Mouse (Mus musculus) frontal cortex, adult 2 months (tissue): Measurements from ENCODE around the gene Adcy1. TPM values are rescaled to one million over a fixed set of nuclear protein-coding genes. Genes with fewer than 3 reads are reported as not detected.

ENCODE experiments used
- DNase-seq, 2 experiments: peaks; one replicate each; pipeline ENCODE4 v3.0.0; 2022; ENCODE audit warnings: low spot score in 1 of 2; ENCODE audit errors: extremely low spot score in 1 of 2
- polyA plus RNA-seq: library from polyadenylated mRNA; depleted of rRNA; stranded (reverse); fragments of >200 nt; gene quantifications from 2 replicates; pipeline ENCODE4 v1.2.3, GENCODE M21; 2012; rRNA removed

Gene Adcy1
- polyA plus RNA-seq = 93.6 and 108 TPM in 2 replicates

DNA sequence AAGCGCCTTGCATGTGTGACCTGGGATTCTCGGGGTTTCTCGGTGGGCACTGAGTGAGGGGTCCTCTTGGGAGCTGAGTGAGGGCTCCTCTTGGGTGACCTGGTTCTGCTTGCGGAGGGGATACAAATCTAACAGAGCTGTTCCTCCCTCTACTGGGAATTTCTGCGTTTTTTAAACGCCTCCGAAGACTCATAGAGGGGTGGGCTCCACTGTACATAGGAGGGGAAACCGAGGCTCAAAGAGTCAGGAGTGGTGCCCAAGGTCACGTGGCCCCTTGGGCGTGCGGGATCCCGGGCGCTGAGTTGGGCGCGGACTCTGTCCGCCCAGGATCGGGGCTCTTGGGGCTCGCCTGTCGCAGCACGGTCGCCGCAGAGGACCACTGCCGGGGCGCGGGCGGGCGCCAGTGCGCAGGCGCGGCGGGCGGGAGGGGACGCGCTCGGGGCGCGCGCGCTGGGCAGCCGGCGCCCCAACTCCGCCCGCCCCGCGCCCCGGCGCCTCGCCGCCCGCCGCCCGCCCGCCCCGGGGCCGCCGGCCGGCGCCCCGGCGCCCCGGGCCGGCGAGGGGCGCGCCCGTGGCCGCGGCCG is at the start of gene Adcy1:
Gene Adcy1 (plus strand): TSS at position 489 of the 584 bp plus-strand sequence.
- peak in 1 of 2 experiments; percentile 61 for DNase-seq

DNA sequence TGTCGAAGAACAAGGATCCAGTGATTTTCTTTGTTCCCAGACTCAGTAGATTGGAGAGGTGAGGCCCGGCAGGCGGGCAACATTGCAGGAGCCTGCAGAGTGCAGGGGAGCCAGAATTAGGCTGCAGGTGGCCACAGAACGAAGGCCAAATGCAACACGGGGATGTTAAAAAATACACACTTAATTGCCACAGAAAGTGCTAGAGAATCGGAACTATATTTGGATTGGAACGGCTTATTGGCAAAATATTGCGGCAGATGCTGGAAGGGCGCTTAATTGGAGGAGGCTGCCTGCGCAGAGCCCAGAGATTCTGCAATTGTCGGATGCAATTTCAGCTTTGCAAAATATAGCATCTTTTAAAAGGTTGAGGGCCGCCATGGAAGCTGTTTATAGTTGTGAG is 46.4 kb upstream of the Adcy1 start:
- DNase-seq = peak; percentile 28 to 58

DNA sequence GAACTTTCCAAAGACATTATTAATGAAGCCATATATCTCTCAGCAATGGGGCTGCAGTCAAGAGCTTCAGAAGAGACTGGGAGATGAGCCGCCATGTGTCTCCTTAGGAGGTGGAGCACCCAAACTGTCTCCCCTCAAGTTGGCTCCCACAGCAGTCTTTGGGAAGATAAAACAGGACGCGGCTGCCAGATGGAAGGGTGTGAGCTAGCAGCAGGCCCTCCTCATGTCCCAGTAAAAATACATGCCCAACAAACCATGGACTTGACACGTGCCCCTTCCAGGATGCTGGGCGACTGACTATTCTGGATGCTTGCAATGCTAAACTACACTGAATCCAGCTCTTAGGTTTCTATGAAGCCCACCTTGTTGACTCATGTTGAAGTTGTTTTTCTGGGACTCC is 45.2 kb upstream of the Adcy1 start:
- peak in 1 of 2 experiments; percentile 31 for DNase-seq

DNA sequence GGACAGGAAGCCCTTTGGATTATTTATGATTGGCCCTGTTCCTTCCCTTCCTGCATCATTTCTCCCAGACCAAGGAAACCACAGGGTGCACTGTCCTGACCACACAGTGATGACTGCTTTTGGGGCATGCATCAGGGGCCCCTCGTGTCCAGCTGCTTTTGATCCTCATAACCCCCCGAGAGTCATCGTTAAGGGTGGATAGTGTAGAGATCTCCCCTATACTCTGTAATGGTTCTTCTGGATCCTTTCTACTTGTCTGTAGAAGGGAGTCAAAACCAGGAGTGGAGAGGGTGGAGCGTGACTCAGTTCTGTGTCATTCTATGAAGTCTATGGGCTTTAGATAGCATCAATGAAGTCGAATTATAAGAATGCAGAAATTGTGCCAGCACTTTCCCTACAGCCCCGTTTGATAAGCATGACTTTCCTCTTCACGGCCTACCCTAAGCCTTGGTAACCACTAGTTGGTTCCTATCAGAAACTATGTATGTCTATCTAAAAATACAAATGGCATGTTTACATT is 44.2 kb upstream of the Adcy1 start:
- peak in 1 of 2 experiments; percentile 64 for DNase-seq

DNA sequence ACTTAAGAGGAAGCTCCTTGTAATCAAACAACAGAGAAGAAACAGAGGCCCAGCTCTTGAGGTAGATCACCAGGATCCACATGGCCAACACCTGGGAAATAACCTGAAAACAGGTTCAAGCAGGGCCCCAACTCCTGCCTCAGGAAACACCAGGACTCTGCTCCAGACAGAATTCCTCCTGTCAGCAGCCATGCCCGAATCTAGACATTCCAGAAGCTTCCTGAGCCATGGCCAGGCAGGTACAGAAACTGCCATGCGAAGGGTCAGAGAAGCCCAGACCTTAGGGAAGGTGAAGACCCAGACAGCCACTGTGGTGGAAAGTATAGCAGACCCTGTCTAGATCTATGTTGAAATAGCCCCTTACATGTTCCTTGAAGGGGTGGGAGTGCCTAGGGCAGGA is 30.2 kb upstream of the Adcy1 start:
- DNase-seq = no peak

DNA sequence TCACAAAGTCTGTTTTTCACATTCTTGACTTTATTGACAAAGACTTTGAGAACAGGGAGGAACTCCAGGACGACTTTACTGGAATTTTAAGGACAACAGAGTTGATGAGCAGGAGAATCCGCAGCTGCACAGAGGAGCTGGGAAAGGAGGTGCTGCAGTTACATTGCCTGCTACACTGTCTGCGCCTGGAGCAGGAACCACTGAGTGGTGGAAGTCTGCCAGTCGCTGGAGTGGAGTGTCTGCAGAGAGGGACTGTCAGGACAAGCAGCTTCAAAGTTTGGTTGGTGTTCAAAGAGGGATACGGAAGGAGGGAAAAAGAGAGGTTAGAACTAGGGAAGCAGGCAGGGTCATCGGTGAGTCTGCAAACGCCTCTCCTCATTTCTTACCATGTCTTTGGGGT is 23.6 kb upstream of the Adcy1 start:
- DNase-seq = no peak

DNA sequence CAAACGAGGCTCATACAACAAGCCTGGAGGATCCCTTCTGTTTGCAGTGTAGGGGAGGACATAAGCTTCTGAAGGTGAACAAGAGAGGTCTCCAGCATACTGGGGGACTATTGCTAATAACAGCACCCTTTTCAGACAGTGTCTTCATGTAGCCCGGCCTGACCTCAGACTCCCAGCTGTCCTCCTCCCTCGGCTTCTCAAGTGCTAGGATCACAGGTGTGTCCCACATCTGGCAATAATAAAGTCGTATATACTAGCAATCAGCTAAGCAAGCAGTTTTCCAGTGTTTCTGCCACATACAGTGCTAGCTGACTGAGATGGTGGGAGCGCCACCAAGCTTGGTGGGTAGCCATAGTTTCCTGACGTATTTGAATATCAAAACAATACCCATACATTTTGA is 22.5 kb upstream of the Adcy1 start:
- no peak for DNase-seq

DNA sequence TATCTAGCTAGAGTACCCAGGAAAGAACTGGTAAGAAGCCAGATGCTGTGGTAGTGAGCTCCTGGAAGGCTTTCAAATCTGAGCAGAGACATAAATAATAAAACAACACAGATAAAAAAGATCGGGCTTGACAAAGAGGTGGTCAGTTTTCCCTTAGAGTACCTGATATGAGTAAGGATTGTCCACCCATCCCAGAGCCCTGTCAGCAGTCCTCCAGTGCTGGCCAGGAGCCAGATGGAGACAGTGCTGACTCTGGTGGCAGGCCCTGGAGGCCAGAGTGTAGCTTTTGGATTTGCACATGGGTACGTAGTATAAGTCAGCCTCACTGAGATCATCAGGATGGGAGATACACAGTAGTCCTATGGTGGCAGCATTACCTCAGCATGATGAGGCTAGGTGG is 16.1 kb upstream of the Adcy1 start:
- no peak for DNase-seq

DNA sequence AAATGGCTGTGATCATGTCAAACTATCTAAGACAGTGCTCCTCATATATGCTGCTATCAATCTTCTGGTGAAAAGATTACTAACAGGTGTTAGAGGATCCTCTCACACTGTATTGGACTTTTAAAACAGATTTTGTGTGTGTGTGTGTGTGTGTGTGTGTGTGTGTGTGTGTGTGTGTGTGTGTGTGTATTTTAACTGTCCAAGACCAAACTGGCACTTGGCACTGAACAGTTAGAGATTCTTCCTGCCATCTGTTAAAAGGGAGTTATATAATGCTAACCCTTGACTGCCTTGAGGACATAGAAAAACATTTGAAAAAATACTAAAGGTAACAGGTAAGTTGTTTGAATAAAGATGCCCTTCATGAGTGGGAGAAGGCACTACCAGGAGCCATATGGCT is 15.7 kb upstream of the Adcy1 start:
- no peak for DNase-seq

DNA sequence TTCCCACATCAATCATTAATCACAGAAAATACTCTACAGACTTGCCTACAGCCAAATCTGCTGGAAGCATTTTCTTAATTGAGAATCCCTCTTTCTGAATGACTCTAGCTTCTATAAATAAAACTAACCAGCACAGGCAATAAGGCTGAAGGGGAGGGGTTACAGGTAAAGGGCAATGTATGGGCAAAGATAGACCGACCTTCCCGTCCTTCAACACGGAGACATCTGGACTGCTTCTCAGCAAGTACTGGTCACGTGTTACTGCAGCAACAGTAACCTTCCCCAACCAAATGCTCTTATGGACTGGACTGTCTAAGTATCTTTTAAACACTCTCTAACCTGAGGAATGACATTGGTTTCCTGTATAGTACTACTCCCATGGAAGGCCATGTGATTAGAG is 9.6 kb upstream of the Adcy1 start:
- DNase-seq = no peak

DNA sequence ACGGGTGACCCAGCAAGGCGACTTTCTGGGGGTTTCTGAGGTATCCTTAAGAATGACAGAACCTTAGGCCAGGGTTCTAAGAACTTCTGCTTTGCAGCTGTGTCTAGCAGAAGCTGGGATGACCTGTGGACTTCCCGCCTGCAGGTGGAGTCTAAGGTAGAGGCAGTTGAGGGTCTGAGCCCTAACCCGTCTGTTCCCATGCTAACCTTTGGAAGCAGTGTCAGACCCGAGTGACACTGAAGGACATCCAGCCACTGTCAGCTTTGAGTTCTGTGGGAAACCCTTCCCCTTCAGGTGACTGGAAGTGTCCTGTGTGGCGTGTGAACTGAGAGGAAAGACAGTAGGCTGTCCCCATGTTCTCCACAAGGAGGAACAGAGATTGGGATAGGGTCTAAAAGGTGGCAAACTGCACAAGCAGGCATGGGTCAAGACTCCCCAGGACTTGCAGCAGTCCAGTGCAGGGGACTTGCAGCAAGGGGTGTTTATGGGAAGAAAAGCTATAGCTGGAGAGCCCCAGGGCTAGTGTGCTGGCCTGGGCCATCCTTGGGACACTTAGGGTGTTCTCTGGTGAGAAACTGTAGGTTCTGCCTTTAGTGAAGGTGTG is 8.5 kb upstream of the Adcy1 start:
- no peak for DNase-seq

DNA sequence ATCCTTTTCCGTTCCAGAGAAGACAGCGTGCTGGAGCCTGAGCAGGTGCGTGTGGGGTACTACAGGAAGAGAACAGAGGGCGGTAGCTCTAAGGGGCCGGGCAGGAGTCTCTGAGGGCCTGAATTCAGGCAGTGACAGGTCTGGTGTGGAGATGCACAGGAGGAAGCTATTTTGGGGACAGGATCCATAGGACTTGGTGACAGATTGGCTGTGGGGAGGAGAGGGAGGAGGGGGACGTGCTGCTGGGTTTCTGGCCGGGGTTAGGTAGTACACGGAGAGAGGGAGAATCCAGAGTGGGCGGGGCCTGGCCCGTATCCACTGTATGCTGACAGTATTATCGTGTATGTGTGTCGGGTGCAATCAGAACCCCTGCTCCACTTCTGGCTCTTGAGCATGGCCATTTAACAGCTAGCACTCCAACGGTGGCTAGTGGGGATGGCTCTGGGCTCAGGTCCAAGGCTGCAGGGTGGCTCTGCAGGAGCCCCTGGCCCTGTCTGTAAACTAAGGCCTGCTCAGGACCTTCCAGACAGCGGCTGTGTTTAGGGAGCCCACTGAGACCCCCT is 7.8 kb upstream of the Adcy1 start:
- DNase-seq = peak; percentile 73 to 84

DNA sequence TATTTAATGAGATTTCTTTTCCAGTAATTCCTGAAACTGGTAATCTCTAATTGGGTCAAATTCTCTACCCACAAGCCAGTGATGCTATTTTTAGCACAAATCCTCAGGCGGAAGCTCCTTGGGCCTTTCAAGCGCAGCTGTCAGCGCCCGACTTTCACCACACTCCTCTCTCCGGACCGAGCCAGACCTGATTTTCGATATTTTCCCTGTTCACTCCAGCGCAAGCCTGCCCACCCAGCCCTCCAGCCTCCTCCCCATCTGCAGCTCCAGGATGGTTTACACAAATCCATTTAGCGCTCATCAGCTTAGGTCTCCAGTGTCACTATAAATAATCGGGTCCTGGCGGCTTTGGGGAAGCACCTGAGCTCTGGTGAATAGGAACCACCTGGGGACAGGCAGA is 7.2 kb upstream of the Adcy1 start:
- DNase-seq = no peak

DNA sequence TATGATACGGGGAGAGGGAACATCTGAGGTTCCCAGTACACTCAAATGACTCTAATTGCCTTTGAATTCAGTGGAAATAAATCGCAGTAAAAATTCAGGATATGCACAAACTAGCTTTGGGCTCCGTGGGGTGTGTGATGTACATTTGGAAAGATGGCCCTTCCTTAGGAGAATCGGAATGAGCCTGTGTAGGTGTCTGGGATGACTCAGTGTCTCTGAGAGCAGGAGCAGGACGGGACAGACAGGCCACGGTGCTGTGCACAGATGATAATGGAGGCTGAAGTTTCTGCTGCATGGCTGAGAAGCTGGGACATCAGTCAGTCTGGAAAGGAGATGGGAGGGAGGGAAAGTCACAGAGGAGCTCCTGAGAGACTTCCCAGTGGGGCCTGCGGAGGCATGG is 5.5 kb upstream of the Adcy1 start:
- DNase-seq = no peak

DNA sequence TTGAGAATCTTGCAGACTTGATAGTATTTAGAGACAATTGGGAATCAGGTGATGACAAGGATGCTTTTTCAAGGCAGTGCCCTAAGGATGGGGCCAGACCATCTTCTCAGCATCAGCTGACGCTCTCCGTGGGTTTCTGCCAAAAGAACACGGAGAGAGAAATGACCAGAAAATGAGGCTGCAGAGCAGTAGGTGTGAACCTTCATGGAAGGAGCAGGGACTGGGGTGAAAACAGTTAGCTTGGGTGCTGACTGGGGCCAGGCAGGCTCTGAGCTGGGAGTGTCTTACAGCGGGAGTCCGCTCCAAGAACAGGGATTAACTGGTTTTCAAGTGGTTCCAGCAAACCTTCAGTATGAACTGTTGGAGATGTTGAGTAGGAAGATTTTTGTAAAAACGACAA is 1.3 kb upstream of the Adcy1 start:
- DNase-seq = no peak

DNA sequence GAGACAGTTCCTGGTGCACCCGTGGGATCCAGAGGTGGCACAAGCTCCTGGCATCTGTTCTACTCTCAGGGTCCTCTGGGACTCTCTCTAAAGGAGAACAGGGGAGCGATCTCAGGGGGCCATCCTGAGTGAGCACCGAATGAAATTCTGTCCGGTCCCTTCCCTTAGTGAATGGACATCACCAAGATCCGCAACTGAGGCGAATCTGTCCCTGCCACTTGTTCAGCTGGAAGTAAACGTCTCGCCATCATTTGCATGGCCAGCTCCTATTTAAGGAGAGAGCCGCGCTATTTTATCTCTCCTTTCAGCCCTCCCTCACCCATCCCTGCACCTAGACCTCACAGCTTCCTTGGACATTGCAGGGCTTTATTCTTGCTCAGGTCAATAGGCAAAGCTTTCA is 723 bp upstream of the Adcy1 start:
- DNase-seq = peak in 1 of 2 experiments; percentile 23

DNA sequence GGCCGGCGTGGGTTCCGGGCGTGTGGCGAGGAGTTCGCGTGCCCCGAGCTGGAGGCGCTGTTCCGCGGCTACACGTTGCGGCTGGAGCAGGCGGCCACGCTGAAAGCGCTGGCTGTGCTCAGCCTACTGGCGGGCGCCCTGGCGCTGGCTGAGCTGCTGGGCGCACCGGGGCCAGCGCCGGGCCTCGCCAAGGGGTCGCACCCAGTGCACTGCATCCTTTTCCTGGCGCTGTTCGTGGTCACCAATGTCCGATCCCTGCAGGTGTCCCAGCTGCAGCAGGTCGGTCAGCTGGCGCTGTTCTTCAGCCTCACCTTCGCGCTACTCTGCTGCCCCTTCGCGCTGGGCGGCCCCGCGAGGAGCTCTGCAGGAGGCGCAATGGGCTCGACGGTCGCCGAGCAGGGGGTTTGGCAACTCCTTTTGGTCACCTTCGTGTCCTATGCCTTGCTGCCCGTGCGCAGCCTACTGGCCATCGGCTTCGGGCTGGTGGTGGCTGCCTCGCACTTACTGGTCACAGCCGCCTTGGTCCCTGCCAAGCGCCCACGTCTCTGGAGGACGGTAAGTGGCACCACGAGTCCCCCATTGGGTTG is 485 bp downstream of the Adcy1 start:
- DNase-seq = peak in 1 of 2 experiments; percentile 41

DNA sequence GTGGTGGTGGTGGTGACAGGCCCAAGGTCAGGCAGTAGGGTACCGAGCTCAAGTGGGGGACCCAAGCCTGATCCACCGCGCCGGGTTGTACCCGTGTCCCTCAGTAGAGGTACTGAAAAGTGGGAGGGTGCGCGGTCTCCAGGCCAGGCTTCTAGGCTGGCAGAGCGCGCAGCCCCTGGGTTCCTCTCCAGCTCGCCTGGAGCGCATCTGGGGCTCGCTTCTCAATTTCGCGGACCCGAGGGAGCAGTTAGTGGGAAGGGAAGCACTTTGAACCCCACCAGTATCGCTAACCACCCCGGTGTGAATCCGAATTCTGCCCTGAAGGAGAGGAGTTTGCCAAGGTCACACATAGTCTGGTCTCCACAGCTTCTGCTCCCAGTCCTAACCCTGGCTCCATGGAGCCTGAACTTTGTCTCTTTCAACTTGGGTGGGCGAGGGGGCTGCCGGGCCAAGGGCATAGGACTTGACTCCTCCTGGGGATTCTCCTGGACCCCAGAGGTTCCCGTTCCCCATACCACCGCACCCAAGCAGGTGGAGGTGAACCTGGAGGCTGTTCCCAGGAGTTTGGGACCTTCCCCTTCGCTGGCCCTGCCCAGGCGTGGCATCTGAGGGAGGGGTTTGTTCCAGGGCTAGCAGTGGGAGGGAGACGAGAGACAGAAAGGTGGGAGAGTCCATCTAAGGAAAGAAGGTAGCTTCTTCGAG is 1.3 kb downstream of the Adcy1 start:
- no peak for DNase-seq

DNA sequence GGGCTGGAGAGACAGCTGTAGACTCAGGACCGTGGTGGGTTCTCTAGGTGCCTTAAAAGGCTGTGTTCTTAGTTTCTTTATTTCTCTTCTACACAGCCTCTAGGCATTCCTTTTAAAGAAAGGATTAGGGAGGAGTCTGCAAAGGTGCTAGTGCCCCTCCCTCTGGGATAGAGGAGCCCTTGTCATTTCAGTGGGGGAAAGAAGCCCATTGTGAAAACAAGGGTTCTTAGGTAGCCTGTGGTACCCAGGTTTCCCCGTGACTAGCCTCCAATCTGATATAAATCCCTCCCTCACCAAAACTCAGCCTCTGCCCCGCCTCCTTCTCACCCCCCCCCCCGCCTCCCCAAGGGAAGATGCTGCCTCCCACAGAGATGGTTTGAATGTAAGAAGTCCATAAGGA is 2.1 kb downstream of the Adcy1 start:
- peak in 1 of 2 experiments; percentile 34 for DNase-seq

DNA sequence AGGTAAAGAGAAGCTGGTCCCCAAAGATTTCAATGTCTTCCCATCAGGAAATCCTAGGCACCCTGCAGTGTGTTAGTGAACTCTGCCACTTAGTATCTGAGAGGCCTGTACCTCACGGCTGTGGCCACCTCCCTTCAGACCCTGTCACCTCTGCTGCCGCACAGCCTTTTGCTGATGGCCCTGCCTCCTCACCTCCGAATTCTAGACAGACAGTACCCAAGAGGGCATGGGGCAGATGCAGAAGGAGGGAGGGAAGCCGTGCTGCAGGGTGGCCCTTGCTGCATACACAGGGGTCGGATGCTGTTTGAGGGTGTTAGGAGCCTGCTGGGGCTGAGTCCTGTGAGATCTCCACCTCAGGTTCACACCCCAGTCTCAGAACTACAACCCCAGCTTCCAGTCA is 2.6 kb downstream of the Adcy1 start:
- no peak for DNase-seq

DNA sequence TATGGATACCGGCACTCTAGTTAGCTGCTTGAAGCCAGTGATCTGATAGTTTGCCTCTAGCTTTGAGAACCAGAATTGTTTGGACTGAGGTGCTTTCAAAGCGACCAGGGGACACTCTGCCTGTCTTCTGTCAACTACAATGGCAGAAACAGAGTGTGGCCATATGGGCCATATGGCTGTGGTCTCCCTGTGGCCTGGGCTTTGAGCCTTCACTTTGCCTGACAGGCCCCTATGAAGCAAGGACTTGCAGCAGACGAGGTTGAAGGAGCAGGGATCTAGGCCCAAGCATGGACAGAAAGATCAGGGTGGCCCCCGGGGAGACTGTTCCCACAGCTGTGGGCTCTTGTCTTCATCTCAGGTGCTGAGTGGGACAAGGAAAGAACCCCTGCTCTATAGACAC is 4.0 kb downstream of the Adcy1 start:
- DNase-seq = no peak
